Mouse (Mus musculus): ENCODE measurements around the gene Tmem89. TPM values are rescaled to one million over a fixed set of nuclear protein-coding genes. Genes with fewer than 3 reads are reported as not detected.

Tmem89 gene
- 0.38 and 0.83 TPM in 2 replicates for polyA plus RNA-seq (2015; fragmentation: Nextera tagmentation; extraction: Ambion mirVana)

- Histone ChIP-seq H3K9me3 (replicated peaks) (no peaks in the 10 kb centered on the region), H3K9ac (no peak within 1 kb of the TSS), H3K4me1 (no peaks in the 10 kb centered on the region), H3K4me3 (replicated peaks) (no peak within 1 kb of the TSS), H3K27ac (replicated peaks) (no peak within 1 kb of the TSS), H3K36me3 (no peaks in the 10 kb centered on the region), H3K4me2 (replicated peaks) (no peak within 1 kb of the TSS), H3K27me3 (no peaks in the 10 kb centered on the region)
- WGBS: 79% methylated on average over 6 of the region's 6 CpGs
- ATAC-seq (ENCODE audit: insufficient number of reproducible peaks, low FRiP score, low TSS enrichment, low read depth): no peak
Observed at GRCm38 (mm10) chr9:108914491-108914890, at the start of gene Tmem89. Tmem89 (plus strand) TSS chr9:108914619.

DNA sequence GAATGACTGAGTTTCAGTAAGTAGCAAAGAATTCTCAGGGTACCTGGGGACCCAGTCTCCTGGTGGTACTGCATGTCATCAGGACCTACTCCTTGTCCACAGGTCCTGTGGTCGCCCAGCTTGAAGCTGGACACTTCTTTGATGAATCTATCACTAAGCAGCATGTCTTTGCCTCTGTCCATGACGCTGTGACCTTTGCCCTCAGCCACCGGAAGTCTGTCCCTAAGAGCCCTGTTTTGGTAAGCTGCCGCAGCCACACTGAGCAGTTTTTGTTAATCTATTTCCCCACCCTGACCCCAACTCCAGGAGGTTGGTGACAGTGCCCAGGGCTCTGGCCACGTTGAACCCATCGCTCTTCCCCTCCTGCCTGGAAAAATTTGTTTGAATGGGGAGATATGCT is 2.1 kb upstream of the Tmem89 start:
- H3K4me1 ChIP-seq: no peaks in the 10 kb centered on the region
- H3K27me3 ChIP-seq: no peaks in the 10 kb centered on the region
- no peak overlapping the region for H3K4me2 ChIP-seq (replicated peaks)
- H3K9ac ChIP-seq: no peak overlapping the region
- H3K27ac ChIP-seq (replicated peaks): no peak overlapping the region
- no peaks in the 10 kb centered on the region for H3K36me3 ChIP-seq
- no peak overlapping the region for H3K4me3 ChIP-seq (replicated peaks)
- no peak for ATAC-seq (ENCODE audit: insufficient number of reproducible peaks, low FRiP score, low TSS enrichment, low read depth)
- no peaks in the 10 kb centered on the region for H3K9me3 ChIP-seq (replicated peaks)
- WGBS: 38% methylated on average over 6 of the region's 6 CpGs

- Histone ChIP-seq H3K9ac (no peak overlapping the region), H3K4me1 (no peaks in the 10 kb centered on the region), H3K27ac (replicated peaks) (no peak overlapping the region), H3K4me2 (replicated peaks) (no peak overlapping the region), H3K9me3 (replicated peaks) (no peaks in the 10 kb centered on the region), H3K36me3 (no peaks in the 10 kb centered on the region), H3K4me3 (replicated peaks) (no peak overlapping the region), H3K27me3 (no peaks in the 10 kb centered on the region)
- ATAC-seq (ENCODE audit: insufficient number of reproducible peaks, low FRiP score, low TSS enrichment, low read depth): no peak
- 81% methylated on average over 7 of the region's 7 CpGs for WGBS
Observed at GRCm38 (mm10) chr9:108913161-108913560, 1.3 kb upstream of the Tmem89 start.

GRCm38 (mm10) chr9:108913621-108914020 is 798 bp upstream of the Tmem89 start:
- Histone ChIP-seq H3K9me3 (replicated peaks) (no peaks in the 10 kb centered on the region), H3K36me3 (no peaks in the 10 kb centered on the region), H3K4me2 (replicated peaks) (no peak overlapping the region), H3K27ac (replicated peaks) (no peak overlapping the region), H3K4me3 (replicated peaks) (no peak overlapping the region), H3K9ac (no peak overlapping the region), H3K27me3 (no peaks in the 10 kb centered on the region), H3K4me1 (no peaks in the 10 kb centered on the region)
- no peak for ATAC-seq (ENCODE audit: insufficient number of reproducible peaks, low FRiP score, low TSS enrichment, low read depth)
- WGBS: 69% methylated on average over 10 of the region's 10 CpGs

GRCm38 (mm10) chr9:108925897-108926296 is 11.5 kb downstream of the Tmem89 start:
- Histone ChIP-seq H3K36me3 (no peaks in the 10 kb centered on the region), H3K27me3 (no peaks in the 10 kb centered on the region), H3K27ac (replicated peaks) (no peak overlapping the region), H3K9ac (no peak overlapping the region), H3K4me3 (replicated peaks) (no peak overlapping the region), H3K4me2 (replicated peaks) (no peak overlapping the region), H3K9me3 (replicated peaks) (no peaks in the 10 kb centered on the region), H3K4me1 (no peaks in the 10 kb centered on the region)
- no peak for ATAC-seq (ENCODE audit: insufficient number of reproducible peaks, low FRiP score, low TSS enrichment, low read depth)
- WGBS: 67% methylated on average over 8 of the region's 8 CpGs

- H3K9ac ChIP-seq: no peak overlapping the region
- no peaks in the 10 kb centered on the region for H3K27me3 ChIP-seq
- H3K27ac ChIP-seq (replicated peaks): no peak overlapping the region
- no peak overlapping the region for H3K4me2 ChIP-seq (replicated peaks)
- H3K4me1 ChIP-seq: no peaks in the 10 kb centered on the region
- H3K9me3 ChIP-seq (replicated peaks): no peaks in the 10 kb centered on the region
- no peaks in the 10 kb centered on the region for H3K36me3 ChIP-seq
- no peak overlapping the region for H3K4me3 ChIP-seq (replicated peaks)
- no peak for ATAC-seq (ENCODE audit: insufficient number of reproducible peaks, low FRiP score, low TSS enrichment, low read depth)
- 78% methylated on average over 3 of the region's 3 CpGs for WGBS
Observed at GRCm38 (mm10) chr9:108928424-108928823, 14.0 kb downstream of the Tmem89 start.

- no peak for ATAC-seq (ENCODE audit: insufficient number of reproducible peaks, low FRiP score, low TSS enrichment, low read depth)
- 11% methylated on average over 3 of the region's 3 CpGs for WGBS
- H3K9ac ChIP-seq: no peak overlapping the region
- no peak overlapping the region for H3K27ac ChIP-seq (replicated peaks)
- no peaks in the 10 kb centered on the region for H3K9me3 ChIP-seq (replicated peaks)
- peaks cover 27% of the 10 kb centered on the region for H3K36me3 ChIP-seq
- no peaks in the 10 kb centered on the region for H3K27me3 ChIP-seq
- peak overlapping the region; percentile 94; the same call in 1 of the 2 replicates for H3K4me3 ChIP-seq (replicated peaks)
- peaks cover 4% of the 10 kb centered on the region for H3K4me1 ChIP-seq
- 0 out of 2 replicates have a peak overlapping the region, but pooled peaks have one; percentile 22 for H3K4me2 ChIP-seq (replicated peaks)
Observed at GRCm38 (mm10) chr9:108935991-108936390, 21.6 kb downstream of the Tmem89 start.

DNA sequence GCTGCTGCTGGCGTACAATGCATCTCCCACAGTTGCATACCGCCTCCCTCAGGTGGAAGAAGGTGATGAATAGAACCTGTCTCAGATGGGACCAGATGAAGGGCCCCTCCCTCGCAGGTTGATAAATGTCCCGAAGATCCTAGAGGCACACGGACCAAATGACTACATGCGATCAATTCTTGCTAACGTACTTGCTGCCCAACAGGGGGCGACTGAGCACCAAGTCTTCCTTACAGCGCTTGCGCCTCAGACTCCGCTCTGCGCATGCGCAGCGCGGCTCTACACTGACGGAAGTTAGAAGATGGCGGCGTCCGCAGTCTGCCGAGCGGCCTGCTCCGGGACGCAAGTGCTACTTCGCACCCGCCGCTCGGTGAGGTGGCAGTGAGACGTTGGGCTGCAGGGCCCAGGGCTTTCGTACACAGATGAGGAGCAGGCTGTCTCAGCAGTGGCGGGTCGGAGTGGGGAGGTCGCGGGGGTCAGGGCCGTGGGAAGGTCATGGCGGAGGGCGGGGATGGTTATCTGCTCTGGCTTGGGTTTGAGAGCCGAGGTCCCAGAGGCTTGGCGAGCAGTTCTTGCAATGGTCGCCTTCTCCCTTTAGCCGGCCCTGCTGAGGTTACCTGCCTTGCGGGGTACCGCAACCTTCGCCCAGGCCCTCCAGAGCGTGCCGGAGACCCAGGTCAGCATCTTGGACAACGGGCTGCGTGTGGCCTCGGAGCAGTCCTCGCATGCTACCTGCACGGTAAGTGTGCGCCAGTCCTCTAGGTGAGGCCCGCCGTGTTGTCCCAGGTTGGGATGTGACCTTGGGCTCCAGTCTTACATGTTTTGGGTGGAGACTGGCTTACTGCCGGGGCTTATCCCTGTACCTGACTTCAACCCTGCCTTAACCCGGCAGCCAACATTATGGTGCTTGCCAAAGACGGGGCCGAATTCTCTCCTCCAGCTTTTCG is 22.3 kb downstream of the Tmem89 start, which contains the start of gene Uqcrc1:
Gene Uqcrc1 (plus strand): TSS at position 216 of the 947 bp plus-strand sequence.
- Histone ChIP-seq H3K4me3 (replicated peaks) (peak within 1 kb of the TSS; percentile 94), H3K36me3 (peaks cover 34% of the 10 kb centered on the region), H3K27ac (replicated peaks) (peak within 1 kb of the TSS; percentile 73), H3K27me3 (no peaks in the 10 kb centered on the region), H3K4me1 (peaks cover 4% of the 10 kb centered on the region), H3K9me3 (replicated peaks) (no peaks in the 10 kb centered on the region), H3K9ac (peak within 1 kb of the TSS; percentile 93), H3K4me2 (replicated peaks) (peak within 1 kb of the TSS; percentile 70)
- 1% methylated on average over 58 of the region's 58 CpGs for WGBS
- ATAC-seq (ENCODE audit: insufficient number of reproducible peaks, low FRiP score, low TSS enrichment, low read depth): peak; percentile 87

- Histone ChIP-seq H3K36me3 (peaks cover 90% of the 10 kb centered on the region), H3K4me2 (replicated peaks) (no peak overlapping the region), H3K9ac (no peak overlapping the region), H3K27ac (replicated peaks) (peak overlapping the region; percentile 51; the same call in 1 of the 2 replicates), H3K4me1 (peaks cover 34% of the 10 kb centered on the region), H3K27me3 (no peaks in the 10 kb centered on the region), H3K9me3 (replicated peaks) (no peaks in the 10 kb centered on the region), H3K4me3 (replicated peaks) (no peak overlapping the region)
- no peak for ATAC-seq (ENCODE audit: insufficient number of reproducible peaks, low FRiP score, low TSS enrichment, low read depth)
- 58% methylated on average over 9 of the region's 9 CpGs for WGBS
Observed at GRCm38 (mm10) chr9:108945111-108945510, 30.7 kb downstream of the Tmem89 start.

- Histone ChIP-seq H3K27me3 (no peaks in the 10 kb centered on the region), H3K4me2 (replicated peaks) (no peak overlapping the region), H3K27ac (replicated peaks) (peak overlapping the region; percentile 51; the same call in 1 of the 2 replicates), H3K4me3 (replicated peaks) (no peak overlapping the region), H3K9me3 (replicated peaks) (no peaks in the 10 kb centered on the region), H3K4me1 (peaks cover 37% of the 10 kb centered on the region), H3K36me3 (peaks cover 90% of the 10 kb centered on the region), H3K9ac (no peak overlapping the region)
- 76% methylated on average over 5 of the region's 5 CpGs for WGBS
- ATAC-seq (ENCODE audit: insufficient number of reproducible peaks, low FRiP score, low TSS enrichment, low read depth): no peak
Observed at GRCm38 (mm10) chr9:108945608-108946007, 31.2 kb downstream of the Tmem89 start.

DNA sequence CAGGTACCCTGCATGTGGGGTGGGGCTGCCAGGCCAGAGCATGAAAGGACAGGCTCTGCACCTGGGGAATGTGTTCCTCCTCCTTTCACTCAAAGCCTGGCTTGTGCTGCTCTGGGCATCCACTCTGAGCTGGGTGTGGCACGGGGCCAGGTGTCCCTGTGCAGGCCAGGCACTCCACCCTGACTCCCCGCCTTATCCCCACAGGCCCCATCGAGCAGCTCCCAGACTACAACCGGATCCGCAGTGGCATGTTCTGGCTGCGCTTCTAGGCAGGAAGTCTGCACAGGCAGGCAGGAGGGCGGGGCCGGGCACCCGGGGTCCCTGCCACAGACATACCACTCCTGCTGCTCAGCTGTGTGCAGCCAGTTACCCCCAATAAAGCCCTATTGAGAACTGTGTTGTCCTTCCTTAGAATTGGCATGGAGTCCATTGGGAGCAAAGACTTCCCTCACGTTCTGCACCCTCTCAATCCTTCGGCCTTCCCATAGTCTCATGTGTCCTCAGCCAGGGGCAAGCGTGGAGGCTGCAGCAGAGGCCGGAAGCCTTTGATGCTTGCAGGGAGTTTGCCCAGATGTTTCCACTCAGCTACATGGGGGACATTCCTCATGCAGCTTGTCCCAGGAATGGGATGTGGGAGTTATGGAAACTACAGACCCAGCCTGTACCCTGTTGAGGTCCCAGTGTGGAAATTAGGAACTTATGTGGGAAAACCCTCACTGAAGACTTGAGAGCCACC is 35.0 kb downstream of the Tmem89 start:
- Histone ChIP-seq H3K4me1 (peaks cover 67% of the 10 kb centered on the region), H3K9ac (no peak overlapping the region)
- 19% methylated on average over 13 of the region's 13 CpGs for WGBS

More for the DNA sequence above, 35.0 kb downstream of the Tmem89 start:
- Histone ChIP-seq H3K9me3 (replicated peaks) (no peaks in the 10 kb centered on the region), H3K36me3 (peaks cover 64% of the 10 kb centered on the region), H3K27me3 (no peaks in the 10 kb centered on the region), H3K27ac (replicated peaks) (peak overlapping the region; percentile 93), H3K4me3 (replicated peaks) (no peak overlapping the region), H3K4me2 (replicated peaks) (peak overlapping the region; percentile 29)
- ATAC-seq (ENCODE audit: insufficient number of reproducible peaks, low FRiP score, low TSS enrichment, low read depth): peak; percentile 80

All from embryonic facial prominence, embryonic 15.5 days (tissue).